Mouse (Mus musculus): ENCODE data around the gene Otud3.

GRCm38 (mm10) chr4:138889635-138890034, 24.1 kb downstream of the Otud3 start:
- TF ChIP-seq CTCF (IDR thresholded peaks at IDR 0.05; ENCODE audit: borderline replicate concordance, insufficient read depth, low read depth, low read length) (no peak), POLR2A (IDR thresholded peaks at IDR 0.05; ENCODE audit: borderline replicate concordance, insufficient read depth, low read length) (no peak)

Data from cerebellum, adult 2 months (tissue).